13 mouse cellular contexts compared by ENCODE assay signal in genomic region chr1:192472366-192472765, GRCm38 (mm10).
DNase-seq lines count a peak whose midpoint lies in the region; ATAC-seq and TF ChIP-seq lines count a peak whose summit lies in the region.
"Had no signal": no experiment of that assay in that cellular context is flagged by ENCODE, and none has a peak within 500 bp of the region (broad histone marks: within the 10 kb centered on the region; RNA-seq: fewer than 3 reads in every experiment).

No protein-coding gene starts in this region.

- no peak for ATAC-seq in intestine, embryonic 15.5 days

- no peak overlapping the region for H3K4me3 ChIP-seq in CH12.LX (replicated peaks in 1 of 3; ENCODE audit: low read depth in 2 of 3, low read length in 2 of 3, poor library complexity in 1 of 3)
- H3K4me3 ChIP-seq in gastrocnemius, adult 2 months = no peak overlapping the region
- H3K4me3 ChIP-seq in intestine, embryonic 15.5 days (replicated peaks) = no peak overlapping the region
- H3K4me3 ChIP-seq: heart, adult 2 months; limb, embryonic 13.5 days had no signal

- H3K9me3 ChIP-seq in CH12.LX (replicated peaks; ENCODE audit: low read length) = no peaks in the 10 kb centered on the region
- H3K9me3 ChIP-seq in intestine, embryonic 15.5 days = no peaks in the 10 kb centered on the region
- H3K9me3 ChIP-seq: limb, embryonic 13.5 days had no signal

- in situ Hi-C loops in CH12.LX (cut with MboI; ENCODE audit: low pct_ligation_motif_present, low pct_unique_long_range_greater_than_20kb, low sequenced_read_pairs) = no loop called here

- no peak for TF ChIP-seq POLR2A in CH12.LX (IDR thresholded peaks at IDR 0.05; ENCODE audit: low read depth, low read length)

- H3K4me2 ChIP-seq in CH12.LX (ENCODE audit: insufficient read depth, low read depth, poor library complexity, severe bottlenecking) = no peak overlapping the region
- no peak overlapping the region for H3K4me2 ChIP-seq in intestine, embryonic 15.5 days (replicated peaks)
- H3K4me2 ChIP-seq: limb, embryonic 13.5 days; midbrain, embryonic 11.5 days had no signal

- DNase-seq in 416B (ENCODE audit: low read depth) (peak; percentile 35), CH12.LX (ENCODE audit: extremely low read depth) (peak; percentile 10)
- DNase-seq in c-Kit-positive CD71-positive TER-119-positive erythroid progenitor cells, embryonic 14.5 days (ENCODE audit: low spot score) = peak; percentile 5
- DNase-seq in hindlimb bud, embryonic 11.5 days (ENCODE audit: extremely low spot score, low read depth, low spot score) = peak; percentile 63
- no peak for DNase-seq in left cerebral cortex, postnatal 4 days
- no peak for DNase-seq in gastrocnemius, adult 2 months
- DNase-seq: cerebellum, postnatal 25 days; heart, adult 2 months; kidney, adult 9 months; lung, adult 2 months had no signal

- intact Hi-C loops in left cerebral cortex, postnatal 4 days (cut with DNase I) = no loop called here
- intact Hi-C loops in gastrocnemius, adult 2 months (cut with DNase I) = no loop called here

- dilution Hi-C loops in CH12.LX (cut with MboI; ENCODE audit: extremely low pct_ligation_motif_present, extremely low pct_unique_long_range_greater_than_20kb, low sequenced_read_pairs) = no loop called here

- H3K27ac ChIP-seq in CH12.LX (ENCODE audit: insufficient read depth, low read depth) = no peak overlapping the region
- H3K27ac ChIP-seq in gastrocnemius, adult 2 months = no peak overlapping the region
- H3K27ac ChIP-seq in intestine, embryonic 15.5 days = no peak overlapping the region
- H3K27ac ChIP-seq: heart, adult 2 months; limb, embryonic 13.5 days had no signal

- no peaks in the 10 kb centered on the region for H3K4me1 ChIP-seq in CH12.LX (ENCODE audit: control insufficient read depth in 1 of 2, insufficient read depth in 2 of 2)
- no peaks in the 10 kb centered on the region; the same call in 1 of the 2 replicates for H3K4me1 ChIP-seq in intestine, embryonic 15.5 days (replicated peaks)

- TF ChIP-seq CTCF in CH12.LX (conservative IDR thresholded peaks at IDR 0.05 in 1 of 2, IDR thresholded peaks at IDR 0.05 in 1 of 2; ENCODE audit: low read depth in 2 of 2, low read length in 2 of 2) = no peak
- no peak for TF ChIP-seq CTCF in gastrocnemius, adult 2 months (IDR thresholded peaks at IDR 0.05)

- TF ChIP-seq EP300 in CH12.LX (IDR thresholded peaks at IDR 0.05; ENCODE audit: low read length) = no peak

- no peak overlapping the region for H3K9ac ChIP-seq in CH12.LX (ENCODE audit: insufficient read depth, low read depth)
- no peak overlapping the region for H3K9ac ChIP-seq in intestine, embryonic 15.5 days
- H3K9ac ChIP-seq: limb, embryonic 13.5 days had no signal

- H3K27me3 ChIP-seq in CH12.LX (replicated peaks) = peaks cover 34% of the 10 kb centered on the region
- H3K27me3 ChIP-seq in intestine, embryonic 15.5 days (replicated peaks) = no peaks in the 10 kb centered on the region
- H3K27me3 ChIP-seq: limb, embryonic 13.5 days had no signal

- H3K79me2 ChIP-seq in CH12.LX (replicated peaks; ENCODE audit: control insufficient read depth, extremely low read depth, insufficient read depth, poor library complexity, severe bottlenecking) = no peaks in the 10 kb centered on the region

- TF ChIP-seq RAD21 in CH12.LX (IDR thresholded peaks at IDR 0.05; ENCODE audit: low read depth, low read length) = no peak

- no peaks in the 10 kb centered on the region for H3K36me3 ChIP-seq in CH12.LX (replicated peaks in 1 of 2; ENCODE audit: control insufficient read depth in 1 of 2, insufficient read depth in 1 of 2, low read length in 1 of 2)
- H3K36me3 ChIP-seq in intestine, embryonic 15.5 days = no peaks in the 10 kb centered on the region
- H3K36me3 ChIP-seq: limb, embryonic 13.5 days had no signal

- WGBS in intestine, embryonic 15.5 days = 49% methylated on average over 4 of the region's 4 CpGs

TF ChIP-seq in CH12.LX, 34 proteins besides CTCF, POLR2A, EP300 and RAD21:
- TF ChIP-seq SMC3 (IDR thresholded peaks at IDR 0.05; ENCODE audit: low read depth, low read length) (no peak), CHD2 (IDR thresholded peaks at IDR 0.05; ENCODE audit: low read length) (no peak), RCOR1 (conservative IDR thresholded peaks at IDR 0.05; ENCODE audit: low read depth, low read length) (no peak), MXI1 (IDR thresholded peaks at IDR 0.05; ENCODE audit: low read depth, low read length) (no peak), ZNF384 (IDR thresholded peaks at IDR 0.05; ENCODE audit: low read depth, low read length) (no peak), SIN3A (IDR thresholded peaks at IDR 0.05; ENCODE audit: low read length) (no peak), MAFK (IDR thresholded peaks at IDR 0.05; ENCODE audit: insufficient replicate concordance, low read length) (no peak)

Comparison
In these comparisons a context has a peak if more than half of its experiments do, and no peak if none do; other contexts are left out.
1. DNase-seq: peak in 416B (single experiment), CH12.LX (single experiment), c-Kit-positive CD71-positive TER-119-positive erythroid progenitor cells, embryonic 14.5 days (single experiment) and hindlimb bud, embryonic 11.5 days (single experiment); none in left cerebral cortex, postnatal 4 days (single experiment) and gastrocnemius, adult 2 months (single experiment).